Mouse (Mus musculus) liver, postnatal 0 days (tissue): Measurements from ENCODE around the gene Chrna5. TPM values are rescaled to one million over a fixed set of nuclear protein-coding genes. Genes with fewer than 3 reads are reported as not detected.
A peak's percentile ranks its signal among the peaks of the same experiment; 100 is the strongest.

ENCODE experiments used
- ATAC-seq: fragments of 200-750 bp; cut with Nextera tagmentation; 2 replicates; pipeline ENCODE4 v1.8.0; 2017; ENCODE audit warnings: mild to moderate bottlenecking, moderate library complexity
- DNase-seq: peaks from one replicate; pipeline ENCODE4 v3.0.0-alpha.2; 2016
- H3K27ac ChIP-seq: fragments of 300-500 bp; sonication (generic); 2 replicates; pipeline ENCODE4 v1.5.1; 2014; ENCODE audit warnings: antibody characterized with exemption, moderate library complexity, mild to moderate bottlenecking, low read depth
- H3K27me3 ChIP-seq: fragments of 300-500 bp; sonication (generic); 2 replicates; pipeline ENCODE4 v1.6.1; 2014; ENCODE audit warnings: low read length, control low read depth, mixed read lengths; ENCODE audit not compliant: insufficient read depth
- H3K36me3 ChIP-seq: fragments of 300-500 bp; sonication (generic); replicated peaks from 2 replicates; pipeline ENCODE4 v1.6.1; 2014; ENCODE audit warnings: mild to moderate bottlenecking, control low read depth, low read length, moderate library complexity, mixed read lengths; ENCODE audit not compliant: insufficient read depth
- H3K4me1 ChIP-seq: fragments of 300-500 bp; sonication (generic); 2 replicates; pipeline ENCODE4 v1.6.1; 2014; ENCODE audit warnings: antibody characterized with exemption, mild to moderate bottlenecking, control low read depth; ENCODE audit not compliant: insufficient read depth
- H3K4me2 ChIP-seq: fragments of 300-500 bp; sonication (generic); 2 replicates; pipeline ENCODE4 v1.6.1; 2014; ENCODE audit warnings: low read depth, mild to moderate bottlenecking, low read length, moderate library complexity, mixed read lengths
- H3K4me3 ChIP-seq: fragments of 300-500 bp; sonication (generic); 2 replicates; pipeline ENCODE4 v1.5.1; 2014; ENCODE audit warnings: low read depth, low read length
- H3K9ac ChIP-seq: fragments of 300-500 bp; sonication (generic); replicated peaks from 2 replicates; pipeline ENCODE4 v1.6.1; 2014; ENCODE audit warnings: mild to moderate bottlenecking, moderate library complexity
- H3K9me3 ChIP-seq: fragments of 300-500 bp; sonication (generic); 2 replicates; pipeline ENCODE4 v1.6.1; 2016; ENCODE audit warnings: mild to moderate bottlenecking, control low read depth, low read length, mixed read lengths
- CTCF ChIP-seq: sonication (generic); IDR thresholded peaks from 2 replicates; pipeline ENCODE4 v1.5.1; 2016; ENCODE audit warnings: antibody characterized with exemption, low read depth
- EP300 ChIP-seq: IDR thresholded peaks from 2 replicates; pipeline ENCODE4 v1.6.1; 2016; ENCODE audit warnings: antibody characterized with exemption, low read depth, mild to moderate bottlenecking
- WGBS: fragments of 180-500 bp; shearing (Covaris S2); extraction: QIAGEN DNeasy Blood & Tissue Kit; methylation state at CpG from one replicate; pipeline ENCODE4 v1.1.7; 2014; ENCODE audit not compliant: insufficient replicate concordance; 5-methylcytosine and 5-hydroxymethylcytosine counted together
- polyA plus RNA-seq: library from polyadenylated mRNA; unstranded; fragments of >200 nt; fragmentation: Nextera tagmentation; extraction: Ambion mirVana; gene quantifications from 2 replicates; pipeline ENCODE4 v1.2.1, GENCODE M21; 2015

Gene Chrna5
- polyA plus RNA-seq, 1 experiment from 2014 or later = not detected

DNA sequence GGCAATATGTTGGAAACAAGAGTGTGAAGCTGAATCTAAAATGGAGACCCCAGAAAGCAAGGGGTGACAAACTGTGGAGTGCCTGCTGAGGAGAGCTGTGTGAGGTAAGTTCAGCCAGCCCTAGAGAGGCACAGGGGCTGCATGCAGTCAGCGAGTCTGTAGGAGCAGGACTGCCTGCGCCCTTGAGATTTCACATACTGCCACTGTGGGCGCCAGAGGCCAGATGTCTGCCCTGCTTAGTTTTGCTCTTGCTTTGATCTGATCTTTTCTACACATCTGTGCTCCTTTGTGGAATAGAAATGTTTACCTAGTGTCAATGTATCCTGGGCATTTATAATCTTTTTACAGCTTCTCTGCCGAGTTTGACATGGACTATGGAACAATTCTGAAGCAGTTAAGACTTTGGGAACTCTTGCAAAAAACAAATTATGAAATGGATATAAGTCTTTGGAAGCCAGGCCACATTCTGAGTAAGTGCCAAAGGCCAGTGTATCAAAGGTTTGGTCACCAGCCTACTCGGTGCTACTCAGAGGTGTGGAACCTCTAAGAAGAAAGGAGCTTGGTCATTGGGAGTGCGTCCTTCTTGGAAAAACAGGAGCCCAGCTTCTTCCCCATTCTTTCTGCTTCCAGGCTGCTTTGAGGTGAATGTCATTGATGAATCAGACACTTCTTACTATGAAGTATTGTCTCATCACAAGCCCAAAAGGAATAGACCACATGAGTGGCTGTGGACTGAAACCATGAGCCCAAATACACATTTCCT, 30.1 kb downstream of the Chrna5 start:
- H3K36me3 ChIP-seq = no peaks in the 10 kb centered on the region
- no peak for DNase-seq
- no peaks in the 10 kb centered on the region for H3K9me3 ChIP-seq
- H3K27ac ChIP-seq = no peak overlapping the region
- TF ChIP-seq CTCF (no peak), EP300 (no peak)
- no peak overlapping the region for H3K9ac ChIP-seq
- H3K4me1 ChIP-seq = no peaks in the 10 kb centered on the region
- no peak for ATAC-seq
- no peaks in the 10 kb centered on the region for H3K27me3 ChIP-seq
- no peak overlapping the region for H3K4me3 ChIP-seq
- 44% methylated on average over 6 of the region's 6 CpGs for WGBS
- no peak overlapping the region for H3K4me2 ChIP-seq

DNA sequence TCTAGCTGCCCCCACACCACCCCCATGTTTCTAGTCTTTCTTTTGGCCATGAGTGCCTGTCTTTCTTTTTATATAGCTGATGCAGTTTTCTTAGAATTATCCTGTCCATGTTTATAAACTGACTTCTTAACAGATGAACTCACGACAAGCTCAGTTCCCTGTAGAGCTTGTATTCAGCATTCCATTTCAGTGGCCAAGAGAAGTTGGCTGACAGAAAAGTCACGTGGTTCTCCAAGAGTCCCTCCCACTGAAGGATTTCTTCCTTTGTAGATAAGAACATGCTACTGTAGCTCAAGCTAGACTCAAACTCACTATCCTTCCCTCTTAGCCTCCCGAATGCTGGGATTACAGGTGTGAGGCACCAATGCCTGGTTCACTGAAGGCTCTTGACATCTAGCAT, 36.2 kb downstream of the Chrna5 start:
- Histone ChIP-seq H3K4me3 (no peak overlapping the region), H3K27me3 (no peaks in the 10 kb centered on the region), H3K4me2 (no peak overlapping the region), H3K9ac (no peak overlapping the region), H3K9me3 (no peaks in the 10 kb centered on the region), H3K27ac (no peak overlapping the region), H3K36me3 (no peaks in the 10 kb centered on the region), H3K4me1 (no peaks in the 10 kb centered on the region)
- TF ChIP-seq EP300 = no peak
- TF ChIP-seq CTCF = no peak
- 59% methylated on average over 3 of the region's 3 CpGs for WGBS
- no peak for DNase-seq
- no peak for ATAC-seq

DNA sequence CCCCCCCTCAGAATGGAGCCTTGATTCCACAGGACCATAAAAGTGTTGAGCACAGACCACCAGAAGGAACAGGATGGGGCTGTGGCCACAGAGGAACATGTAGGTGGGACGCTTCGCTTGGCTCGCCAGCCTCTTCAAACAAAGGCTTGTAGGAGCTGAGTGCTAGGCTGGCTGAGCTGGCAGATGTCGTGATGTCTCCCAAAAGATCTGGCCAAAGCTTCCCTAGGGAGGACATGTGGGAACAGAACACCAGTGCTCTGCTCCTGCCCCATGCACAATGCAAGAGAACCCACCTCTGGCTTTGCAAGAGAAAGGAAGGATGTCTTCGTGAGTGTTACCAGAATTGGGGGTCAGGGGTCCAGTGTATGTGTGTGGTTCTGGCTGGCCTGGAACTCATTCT, 42.6 kb downstream of the Chrna5 start:
- ATAC-seq = no peak
- WGBS = 63% methylated on average over 5 of the region's 5 CpGs
- no peak overlapping the region for H3K27ac ChIP-seq
- no peak overlapping the region for H3K9ac ChIP-seq
- no peak for DNase-seq
- H3K4me1 ChIP-seq = 0 out of 2 replicates have a peak, but pooled peaks cover 2% of the 10 kb centered on the region
- peaks cover 33% of the 10 kb centered on the region for H3K27me3 ChIP-seq
- H3K4me3 ChIP-seq = no peak overlapping the region
- TF ChIP-seq CTCF = no peak
- no peak for TF ChIP-seq EP300
- H3K4me2 ChIP-seq = no peak overlapping the region
- no peaks in the 10 kb centered on the region for H3K9me3 ChIP-seq
- H3K36me3 ChIP-seq = no peaks in the 10 kb centered on the region

DNA sequence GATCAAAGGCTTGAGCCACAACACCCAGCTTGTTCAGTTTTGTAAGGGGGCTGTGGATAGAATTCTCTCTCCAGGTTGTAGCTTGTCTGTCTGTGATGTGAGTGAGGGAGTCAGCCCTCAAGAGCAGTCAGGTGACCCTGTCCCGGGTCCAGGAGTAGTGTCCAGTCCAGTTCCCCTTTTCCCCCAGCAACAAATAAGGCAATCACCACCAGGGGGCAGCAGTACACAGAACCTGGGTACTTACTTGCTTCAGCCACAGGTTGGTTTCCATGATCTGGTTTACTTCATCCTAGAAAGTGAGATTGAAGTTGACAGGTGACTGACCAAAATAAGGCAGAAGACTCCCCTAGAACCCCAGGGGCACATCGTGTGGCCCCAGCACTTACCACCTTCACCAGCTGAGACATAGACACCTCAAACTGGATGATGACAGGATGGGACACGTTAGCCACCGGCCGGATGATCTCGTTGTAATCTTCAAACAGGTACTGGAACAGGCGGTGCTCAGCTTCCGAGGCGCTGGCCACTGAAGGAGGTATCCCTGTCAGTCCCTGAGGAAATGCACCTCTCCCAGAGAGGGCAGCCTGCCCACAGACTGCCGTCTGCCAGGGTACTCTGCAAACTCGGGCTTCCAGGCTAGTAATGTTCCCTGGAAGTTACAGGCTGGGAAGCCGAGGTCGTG, 43.4 kb downstream of the Chrna5 start:
- Histone ChIP-seq H3K4me3 (no peak overlapping the region), H3K9ac (no peak overlapping the region), H3K27ac (no peak overlapping the region), H3K4me2 (no peak overlapping the region), H3K27me3 (peaks cover 33% of the 10 kb centered on the region), H3K36me3 (no peaks in the 10 kb centered on the region), H3K9me3 (no peaks in the 10 kb centered on the region), H3K4me1 (0 out of 2 replicates have a peak, but pooled peaks cover 2% of the 10 kb centered on the region)
- TF ChIP-seq EP300 (no peak), CTCF (peak; percentile 86)
- peak; percentile 86 for DNase-seq
- WGBS = 36% methylated on average over 13 of the region's 13 CpGs
- no peak for ATAC-seq

DNA sequence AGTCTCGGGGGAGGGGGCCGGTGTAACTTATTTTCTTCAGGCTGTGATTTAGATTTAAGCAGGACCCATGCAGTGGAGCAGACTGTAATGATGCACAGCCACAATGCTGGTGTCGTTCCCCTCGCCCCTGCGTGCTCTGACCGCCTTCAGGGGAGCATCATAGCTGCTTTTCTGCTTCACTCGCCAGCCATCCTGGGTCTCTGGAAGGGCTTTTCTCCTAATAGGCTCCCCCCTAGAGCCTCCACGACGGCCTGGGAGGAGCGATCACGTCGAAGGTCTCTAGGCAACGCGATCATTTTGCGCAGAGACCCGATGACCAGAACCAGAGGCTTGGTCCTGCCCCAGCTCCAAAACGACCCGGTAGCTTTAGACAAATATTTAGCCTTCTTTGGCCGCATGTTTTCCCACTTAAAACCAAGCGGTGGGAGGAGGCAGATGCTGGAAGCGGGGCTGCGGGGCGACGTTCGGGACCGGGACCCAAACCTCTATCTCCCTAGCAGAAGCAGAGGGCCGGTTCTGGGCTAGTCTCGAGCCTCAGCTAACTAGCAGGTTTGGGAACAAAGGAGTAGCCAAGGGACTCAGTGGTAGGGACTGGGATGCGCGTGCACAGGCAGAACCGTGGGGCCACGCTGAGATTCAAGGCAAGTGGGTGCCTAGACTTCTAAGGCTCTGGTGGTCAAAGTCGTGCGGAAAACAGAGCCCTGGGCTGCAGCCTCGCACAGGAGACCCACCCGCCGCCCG, 45.0 kb downstream of the Chrna5 start:
- H3K4me1 ChIP-seq = 0 out of 2 replicates have a peak, but pooled peaks cover 2% of the 10 kb centered on the region
- 14% methylated on average over 38 of the region's 38 CpGs for WGBS
- no peak overlapping the region for H3K4me3 ChIP-seq
- ATAC-seq (no peak), DNase-seq (no peak)
- no peak overlapping the region for H3K27ac ChIP-seq
- H3K9me3 ChIP-seq = no peaks in the 10 kb centered on the region
- peaks cover 33% of the 10 kb centered on the region for H3K27me3 ChIP-seq
- no peaks in the 10 kb centered on the region for H3K36me3 ChIP-seq
- no peak for TF ChIP-seq CTCF
- no peak for TF ChIP-seq EP300
- no peak overlapping the region for H3K4me2 ChIP-seq
- no peak overlapping the region for H3K9ac ChIP-seq

DNA sequence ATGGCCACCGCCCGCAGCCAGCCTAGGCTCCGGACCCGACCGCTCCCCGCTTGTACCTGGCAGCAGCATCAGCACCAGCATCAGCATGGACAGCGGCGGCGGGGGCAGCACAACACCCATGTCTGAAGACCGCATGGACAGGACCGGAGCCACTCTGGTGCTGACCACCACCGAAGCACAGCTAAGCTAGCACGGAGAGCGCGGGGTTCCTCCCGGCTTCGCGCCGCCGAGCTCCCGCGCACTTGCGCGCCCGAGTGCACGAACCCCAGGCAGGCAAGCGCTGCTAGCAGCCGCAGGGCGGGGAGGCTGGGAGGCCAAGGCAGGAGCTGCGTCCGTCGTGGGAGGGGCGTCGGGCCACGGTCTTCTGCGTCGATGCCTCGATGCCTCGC, 45.6 kb downstream of the Chrna5 start, which contains the start of gene Chrna3:
Gene Chrna3 (minus strand): TSS at position 288 of the 389 bp plus-strand sequence.
- H3K4me2 ChIP-seq = no peak within 1 kb of the TSS
- H3K4me1 ChIP-seq = 0 out of 2 replicates have a peak, but pooled peaks cover 2% of the 10 kb centered on the region
- H3K9me3 ChIP-seq = no peaks in the 10 kb centered on the region
- ATAC-seq (no peak), DNase-seq (no peak)
- no peak within 1 kb of the TSS for H3K4me3 ChIP-seq
- WGBS = 3% methylated on average over 39 of the region's 39 CpGs
- peaks cover 33% of the 10 kb centered on the region for H3K27me3 ChIP-seq
- no peaks in the 10 kb centered on the region for H3K36me3 ChIP-seq
- no peak within 1 kb of the TSS for H3K9ac ChIP-seq
- no peak for TF ChIP-seq CTCF
- no peak for TF ChIP-seq EP300
- H3K27ac ChIP-seq = no peak within 1 kb of the TSS
